Mouse (Mus musculus) central nervous system, embryonic 14 days (tissue): ENCODE data around the gene Ddx39b. TPM values are rescaled to one million over a fixed set of nuclear protein-coding genes. Genes with fewer than 3 reads are reported as not detected.

Experiments
- polyA plus RNA-seq: library from polyadenylated mRNA; depleted of rRNA; stranded (reverse); fragments of >200 nt; gene quantifications from 2 replicates; pipeline ENCODE4 v1.2.3, GENCODE M21; 2012; rRNA removed

The Ddx39b gene
- polyA plus RNA-seq: 959 and 1,020 TPM in 2 replicates

DNA sequence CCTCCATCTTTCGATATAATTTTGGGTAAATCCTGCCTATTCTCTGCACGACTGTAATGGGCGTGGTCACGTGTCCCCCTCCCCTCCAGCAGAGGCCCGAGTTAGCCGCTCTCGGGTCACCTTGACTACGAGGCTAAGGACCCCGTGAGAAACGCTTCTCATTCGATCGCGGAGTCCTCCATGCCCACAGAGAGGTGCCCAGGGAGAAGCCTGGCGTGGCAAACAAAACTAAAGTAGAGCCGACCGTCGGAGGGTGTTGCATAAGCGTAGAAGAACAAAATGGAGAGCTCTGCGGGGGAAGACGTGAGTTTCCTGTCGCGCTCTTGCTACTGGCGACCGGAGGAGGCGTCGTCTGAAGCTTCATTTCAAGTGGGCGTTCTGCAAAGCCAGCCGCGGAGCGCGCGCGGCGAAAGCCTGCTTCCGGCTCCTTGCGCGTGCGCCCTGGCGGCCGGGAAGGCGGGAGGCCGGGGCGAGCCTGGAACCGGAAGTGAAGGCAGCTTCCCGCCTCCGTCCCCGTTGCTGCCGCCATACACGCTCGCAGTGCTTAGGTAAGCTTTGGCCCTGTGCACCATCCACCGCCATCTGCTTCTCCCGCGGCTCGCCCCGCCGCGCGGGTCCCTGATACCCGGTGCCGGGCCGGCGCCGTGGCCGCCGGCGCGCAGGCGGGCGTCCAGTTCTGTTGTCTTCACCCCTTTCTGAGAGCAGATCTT lies at the start of gene Ddx39b:
Gene Ddx39b (plus strand): TSS at position 442 of the 710 bp plus-strand sequence.

GRCm38 (mm10) chr17:35193881-35194843 lies 47.4 kb upstream of the Ddx39b start, which contains the start of gene Ltb:
Ltb (plus strand) TSS chr17:35194439.

DNA sequence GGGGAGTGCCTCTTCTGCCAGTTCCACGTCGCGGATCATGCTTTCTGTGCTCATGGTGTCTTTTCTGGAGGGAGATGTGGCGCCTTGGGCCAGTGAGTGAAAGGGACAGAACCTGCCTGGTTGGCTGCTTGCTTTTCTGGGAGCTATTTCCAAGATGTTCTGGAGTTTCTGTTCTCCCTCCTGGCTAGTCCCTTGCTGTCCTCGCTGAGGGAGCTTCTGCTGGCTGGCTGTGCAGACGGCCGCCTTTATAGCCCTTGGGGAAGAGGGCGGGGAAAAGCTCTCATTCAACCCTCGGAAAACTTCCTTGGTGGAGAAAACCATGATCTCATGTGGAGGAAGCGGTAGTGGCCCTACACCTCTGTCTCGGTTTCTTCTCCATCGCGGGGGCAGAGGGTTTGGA lies 39.8 kb upstream of the Ddx39b start, which contains the start of gene Tnf:
Gene Tnf (minus strand): TSS at position 221 of the 400 bp plus-strand sequence.

DNA sequence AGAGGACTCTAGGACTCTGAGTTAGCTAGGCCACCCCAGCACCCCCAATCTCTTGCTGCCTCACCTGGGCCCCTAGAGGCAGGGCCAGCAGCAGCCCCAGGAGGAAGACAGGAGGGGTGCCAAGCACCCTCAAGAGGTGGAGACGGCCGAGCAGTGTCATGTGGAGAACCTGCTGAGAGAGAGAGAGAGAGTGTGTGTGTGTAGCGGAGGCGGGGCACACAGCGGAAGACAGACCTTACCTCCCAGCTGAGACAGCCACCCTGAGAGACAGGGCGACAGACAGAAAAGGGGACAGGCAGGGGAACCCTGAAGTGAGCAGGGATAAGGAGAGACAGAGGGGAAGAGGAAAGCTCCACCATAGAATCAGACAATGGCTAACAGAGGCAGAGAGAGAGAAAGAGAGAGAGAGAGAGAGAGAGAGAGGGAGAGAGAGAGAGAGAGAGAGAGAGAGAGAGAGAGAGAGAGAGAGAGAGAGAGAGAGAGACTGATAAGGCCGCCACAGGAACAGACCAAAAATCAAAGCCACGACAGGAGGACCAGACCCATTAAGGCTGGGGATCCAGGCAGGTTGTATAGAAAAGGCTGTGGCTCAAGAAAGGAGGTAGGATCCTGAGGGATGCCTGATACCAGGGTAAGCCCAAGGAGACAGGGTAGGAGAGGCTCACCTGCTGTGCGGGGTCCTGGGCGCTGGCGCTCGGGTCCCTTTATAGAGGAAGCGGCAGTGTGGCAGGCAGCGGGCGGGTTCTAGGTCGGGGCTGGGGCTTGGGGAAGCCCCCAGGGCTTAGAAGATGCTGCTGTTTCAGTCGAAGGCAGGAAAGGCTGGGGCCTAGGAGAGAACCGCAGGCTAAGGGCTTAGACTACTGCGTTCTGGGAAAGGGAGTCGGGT lies 36.8 kb upstream of the Ddx39b start, which contains the start of gene Lta:
Gene Lta (minus strand): TSS at position 858 of the 886 bp plus-strand sequence.

GRCm38 (mm10) chr17:35220156-35220952 lies 21.2 kb upstream of the Ddx39b start, which contains the start of gene Gm16181:
Gm16181 (plus strand) TSS chr17:35220834.

DNA sequence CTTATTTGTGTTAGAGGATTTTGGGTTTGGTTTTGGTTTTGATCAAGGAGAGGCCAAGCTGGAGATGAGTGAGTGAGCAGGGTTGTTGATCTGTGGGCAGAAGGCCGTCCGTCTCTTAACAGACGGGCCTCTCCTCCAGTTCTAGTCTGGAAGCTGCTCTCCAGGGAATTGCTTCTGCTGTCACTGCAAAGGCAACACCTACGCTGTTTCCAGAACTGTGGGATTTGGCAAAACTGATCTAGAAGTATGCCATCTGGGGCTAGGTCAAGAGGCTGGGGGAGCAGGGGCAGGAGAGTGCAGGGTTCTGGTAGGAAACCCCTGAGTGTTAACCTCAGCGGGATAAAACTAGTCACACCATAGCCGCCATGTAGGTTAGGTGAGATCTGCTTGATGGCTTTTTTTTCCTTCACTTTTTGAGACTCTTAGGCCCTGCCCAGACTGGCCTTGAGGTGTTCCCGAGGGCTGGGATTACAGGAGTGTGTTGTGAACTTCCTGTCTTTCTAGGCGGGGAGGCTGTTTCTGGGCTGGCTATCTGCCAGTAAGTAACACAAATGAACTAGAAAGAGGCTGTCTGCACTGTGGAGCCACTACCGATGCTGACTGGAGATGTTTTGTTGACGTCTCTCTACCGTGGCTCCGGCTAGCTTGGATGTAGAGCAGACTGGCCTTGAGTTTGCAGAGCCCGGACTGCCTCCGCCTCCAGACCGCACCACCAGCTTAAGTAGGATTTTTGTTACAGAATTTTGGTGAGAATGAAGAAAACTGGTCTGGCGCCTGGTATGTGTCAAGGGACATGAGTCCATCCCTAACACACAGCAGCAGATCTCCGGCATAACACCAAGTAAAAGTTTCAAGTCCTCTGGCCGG lies 8.2 kb upstream of the Ddx39b start, which contains the start of gene Atp6v1g2:
Gene Atp6v1g2 (plus strand): TSS at position 547 of the 867 bp plus-strand sequence.

GRCm38 (mm10) chr17:35235614-35236389 lies 5.7 kb upstream of the Ddx39b start, which contains the start of gene Nfkbil1:
Nfkbil1 (minus strand) TSS chr17:35235792.

GRCm38 (mm10) chr17:35262664-35263522 lies 21.3 kb downstream of the Ddx39b start, which contains the start of gene H2-D1:
H2-D1 (plus strand) TSS chr17:35262730.

Other genes starting within 250 kb of the Ddx39b start
- gene Vars, start 240.8 kb upstream of the Ddx39b start, polyA plus RNA-seq: 96.9 and 103 TPM in 2 replicates
- 0.54 and 0.55 TPM in 2 replicates for gene Vwa7, start 225.2 kb upstream of the Ddx39b start, polyA plus RNA-seq
- 6.1 TPM in 2 replicates for gene Sapcd1, start 213.7 kb upstream of the Ddx39b start, polyA plus RNA-seq
- 4.1 and 6.2 TPM in 2 replicates for gene Msh5, start 195.0 kb upstream of the Ddx39b start, polyA plus RNA-seq
- gene Clic1, start 191.8 kb upstream of the Ddx39b start, polyA plus RNA-seq: 89.1 and 106 TPM in 2 replicates
- gene Ddah2, start 182.7 kb upstream of the Ddx39b start, polyA plus RNA-seq: 371 and 426 TPM in 2 replicates
- gene Ly6g6c, start 176.4 kb upstream of the Ddx39b start, polyA plus RNA-seq: 0.07 and 0.48 TPM in 2 replicates
- gene Mpig6b, start 175.6 kb upstream of the Ddx39b start, polyA plus RNA-seq: 0.22 and 0.23 TPM in 2 replicates
- gene Ly6g6e, start 164.8 kb upstream of the Ddx39b start, polyA plus RNA-seq: 3.0 and 7.1 TPM in 2 replicates
- 2.3 and 2.8 TPM in 2 replicates for gene Ly6g6d, start 163.7 kb upstream of the Ddx39b start, polyA plus RNA-seq
- gene Ly6g6f, start 156.1 kb upstream of the Ddx39b start, polyA plus RNA-seq: 0.10 and 0.16 TPM in 2 replicates
- gene Abhd16a, start 152.5 kb upstream of the Ddx39b start, polyA plus RNA-seq: 93.6 and 106 TPM in 2 replicates
- not detected in 2 replicates for gene Ly6g5c, start 133.5 kb upstream of the Ddx39b start, polyA plus RNA-seq
- gene Ly6g5b, start 126.3 kb upstream of the Ddx39b start, polyA plus RNA-seq: 2.9 TPM in 2 replicates
- 22.2 and 25.0 TPM in 2 replicates for gene Gpank1, start 120.3 kb upstream of the Ddx39b start, polyA plus RNA-seq
- gene Csnk2b, start 119.7 kb upstream of the Ddx39b start, polyA plus RNA-seq: 218 and 221 TPM in 2 replicates
- gene D17H6S53E, start 115.4 kb upstream of the Ddx39b start, polyA plus RNA-seq: 4.9 and 5.3 TPM in 2 replicates
- gene Apom, start 109.7 kb upstream of the Ddx39b start, polyA plus RNA-seq: 1.1 and 1.2 TPM in 2 replicates
- 327 and 363 TPM in 2 replicates for gene Bag6, start 106.6 kb upstream of the Ddx39b start, polyA plus RNA-seq
- gene Prrc2a, start 76.8 kb upstream of the Ddx39b start, polyA plus RNA-seq: 357 and 368 TPM in 2 replicates
- gene Aif1, start 65.7 kb upstream of the Ddx39b start, polyA plus RNA-seq: 3.3 and 4.7 TPM in 2 replicates
- 12.8 and 13.3 TPM in 2 replicates for gene Lst1, start 53.3 kb upstream of the Ddx39b start, polyA plus RNA-seq
- 0.71 and 1.3 TPM in 2 replicates for gene Ltb, start 47.3 kb upstream of the Ddx39b start, polyA plus RNA-seq
- 0.34 and 0.66 TPM in 2 replicates for gene Tnf, start 39.7 kb upstream of the Ddx39b start, polyA plus RNA-seq
- gene Lta, start 36.4 kb upstream of the Ddx39b start, polyA plus RNA-seq: 0.32 and 0.34 TPM in 2 replicates
- gene Gm16181, start 20.9 kb upstream of the Ddx39b start, polyA plus RNA-seq: not detected in 2 replicates
- gene Atp6v1g2, start 8.1 kb upstream of the Ddx39b start, polyA plus RNA-seq: 68.5 and 73.3 TPM in 2 replicates
- 15.6 TPM in 2 replicates for gene Nfkbil1, start 6.0 kb upstream of the Ddx39b start, polyA plus RNA-seq
- 38.6 and 42.0 TPM in 2 replicates for gene H2-D1, start 21.0 kb downstream of the Ddx39b start, polyA plus RNA-seq
- 0.09 and 0.10 TPM in 2 replicates for gene H2-Q1, start 78.7 kb downstream of the Ddx39b start, polyA plus RNA-seq
- gene H2-Q2, start 100.5 kb downstream of the Ddx39b start, polyA plus RNA-seq: 0.92 and 0.94 TPM in 2 replicates
- 4.9 and 7.0 TPM in 2 replicates for gene H2-Q4, start 137.9 kb downstream of the Ddx39b start, polyA plus RNA-seq
- gene H2-Q6, start 183.1 kb downstream of the Ddx39b start, polyA plus RNA-seq: 0.54 and 0.61 TPM in 2 replicates
- 3.8 and 4.5 TPM in 2 replicates for gene H2-Q7, start 197.4 kb downstream of the Ddx39b start, polyA plus RNA-seq
- 0.09 and 0.11 TPM in 2 replicates for gene H2-Q10, start 228.3 kb downstream of the Ddx39b start, polyA plus RNA-seq